Mouse (Mus musculus): ENCODE measurements around the gene Gm17402.

Gm17402 gene

DNA sequence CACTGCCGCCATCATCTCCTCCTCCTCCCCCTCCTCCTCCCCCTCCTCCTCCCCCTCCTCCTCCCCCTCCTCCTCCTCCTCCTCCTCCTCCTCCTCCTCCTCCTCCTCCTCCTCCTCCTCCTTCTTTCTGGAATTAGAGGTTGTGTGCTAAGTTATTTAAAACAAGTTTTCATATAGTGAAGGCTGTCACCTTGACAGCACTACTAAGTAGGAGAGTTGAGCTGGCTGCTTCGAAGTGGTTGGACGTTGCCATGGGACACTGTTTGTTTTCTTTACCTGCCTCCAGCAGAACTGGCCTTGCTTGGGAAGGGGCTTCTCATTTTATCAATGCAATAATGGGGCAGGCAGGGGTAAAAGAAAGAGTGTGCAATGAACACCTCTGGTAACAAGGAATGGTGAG is at the start of gene Gm17402:
Gene Gm17402, minus strand, starts transcription at position 101 of the 400 bp plus-strand sequence.
- DNase-seq: no peak

DNA sequence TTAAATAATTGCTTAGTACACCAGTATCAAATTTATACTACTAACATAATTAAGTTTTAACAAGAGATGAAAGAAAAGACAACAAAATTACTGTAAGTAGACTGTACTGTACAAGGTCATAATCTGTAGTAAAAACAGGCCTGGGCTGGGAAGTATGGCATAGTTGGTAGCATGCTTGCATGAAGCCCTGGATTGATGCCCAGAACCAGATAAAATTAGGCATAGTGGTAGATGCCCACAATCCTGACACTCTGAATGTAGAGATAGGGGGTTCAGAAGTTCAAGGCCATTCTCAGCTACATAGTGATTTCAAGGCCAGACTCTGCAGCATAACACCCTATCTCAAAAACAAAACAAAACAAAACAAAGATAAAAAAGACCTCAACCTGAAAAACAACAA is 3.3 kb upstream of the Gm17402 start:
- no peak for DNase-seq

DNA sequence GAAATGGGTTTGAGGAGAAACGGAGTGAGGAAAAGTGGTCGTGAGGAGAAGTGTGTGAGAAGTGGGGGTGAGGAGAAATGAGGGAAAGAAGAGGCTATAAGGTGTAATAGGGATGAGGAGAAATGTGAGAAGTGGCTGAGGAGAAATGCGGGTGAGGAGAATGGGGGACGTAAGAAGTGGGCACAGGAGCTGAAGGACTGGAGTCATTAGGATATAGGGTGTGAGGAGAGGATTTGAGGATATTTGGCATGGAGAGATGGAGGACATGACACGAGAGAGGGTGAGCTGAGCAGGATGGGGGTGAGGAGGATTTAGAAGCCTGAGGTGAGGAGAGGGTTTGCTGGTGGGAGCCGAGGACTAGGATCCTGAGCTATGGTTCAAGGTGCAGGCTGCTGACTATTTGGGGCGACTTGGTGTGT is 594 bp downstream of the Gm17402 start:
- DNase-seq: no peak

DNA sequence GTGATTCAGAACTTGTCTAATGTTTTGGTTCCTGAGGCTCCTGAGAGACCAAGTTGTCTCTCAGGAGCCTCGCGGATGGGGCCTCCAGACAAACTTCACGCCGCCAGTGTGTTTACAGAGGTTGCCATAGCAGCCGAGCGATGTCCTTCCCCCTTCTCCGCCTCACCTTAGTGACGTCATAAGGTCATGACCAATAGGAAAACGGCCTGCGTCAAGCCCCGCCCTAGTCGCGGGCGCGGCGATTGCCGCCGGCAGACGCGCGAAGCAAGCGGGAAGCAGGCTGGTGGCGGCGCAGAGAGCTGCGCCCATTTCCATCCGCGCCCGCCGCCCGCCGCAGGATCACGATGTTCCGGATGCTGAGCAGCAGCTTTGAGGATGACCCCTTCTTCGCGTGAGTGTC is 1.1 kb downstream of the Gm17402 start, which contains the start of gene Mlf1:
Gene Mlf1, plus strand, starts transcription at position 226 of the 400 bp plus-strand sequence.
- peak; percentile 97 for DNase-seq

DNA sequence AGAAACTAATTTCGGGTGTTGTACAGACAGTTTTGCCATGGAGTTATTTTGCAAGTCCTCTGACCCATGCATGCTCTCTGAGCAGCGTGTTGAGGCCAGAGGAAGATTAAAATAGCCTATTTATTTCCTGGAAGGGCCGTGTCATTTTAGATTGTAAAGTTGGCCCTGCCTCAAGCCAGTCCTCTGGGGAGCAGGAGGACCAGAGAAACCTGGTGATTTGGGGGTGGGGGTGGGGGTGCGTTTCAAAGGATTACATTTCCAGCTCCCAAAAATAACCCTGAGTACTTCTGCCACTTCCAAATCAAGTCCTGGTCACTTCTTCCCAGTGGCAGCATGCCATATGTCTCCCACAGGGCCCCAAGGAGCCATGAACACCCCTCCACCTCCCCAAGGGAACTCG is 2.2 kb downstream of the Gm17402 start:
- peak in 1 of 2 experiments; percentile 5 for DNase-seq

DNA sequence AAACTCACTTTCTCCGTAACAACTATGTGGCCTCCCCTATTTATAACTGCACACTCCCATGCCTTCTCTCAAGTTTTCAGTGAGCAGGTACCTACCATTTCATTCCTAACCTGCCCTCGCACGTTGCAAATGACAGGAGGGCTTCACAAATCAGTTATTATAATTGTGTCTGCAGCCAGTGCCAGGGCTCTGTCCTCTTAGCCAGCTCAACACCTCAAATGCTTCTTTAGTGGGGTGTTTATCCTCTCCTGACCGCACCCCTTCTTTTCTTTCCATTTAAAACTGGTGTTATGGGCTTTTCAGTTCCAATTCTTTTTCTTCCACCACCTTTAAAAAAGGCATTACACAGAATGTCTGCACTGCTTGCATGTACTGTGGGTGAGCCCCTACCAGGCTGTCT is 2.8 kb downstream of the Gm17402 start:
- no peak for DNase-seq

DNA sequence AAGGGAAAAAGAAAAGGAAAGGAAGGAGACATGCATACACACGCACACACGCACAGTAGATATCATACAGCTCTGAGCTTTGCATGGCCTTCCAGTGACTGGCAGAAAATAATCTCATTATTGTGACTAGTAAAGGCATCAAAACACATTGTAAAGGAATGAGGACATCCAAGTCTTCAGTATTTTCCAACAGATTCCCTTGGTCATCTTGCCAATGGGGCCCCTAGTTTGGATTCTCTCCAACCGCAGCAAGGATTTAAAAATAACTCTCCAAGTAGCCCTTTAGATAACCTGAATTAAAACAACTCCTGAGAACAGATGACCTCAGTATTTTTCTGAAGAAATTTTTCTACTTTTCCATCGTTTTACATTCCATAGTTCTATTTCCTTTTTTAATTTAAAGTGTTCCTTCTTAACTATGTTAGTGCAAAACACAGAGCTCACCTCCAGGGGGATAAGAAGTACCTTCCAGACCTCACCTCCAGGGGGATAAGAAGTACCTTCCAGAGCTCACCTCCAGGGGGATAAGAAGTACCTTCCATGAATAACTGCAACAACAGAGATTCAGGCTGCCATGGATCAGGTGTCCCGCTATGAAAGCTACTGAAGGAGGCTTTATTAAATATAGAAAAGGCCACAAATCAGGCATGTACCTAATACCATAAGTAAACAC is 5.4 kb downstream of the Gm17402 start:
- DNase-seq: no peak

DNA sequence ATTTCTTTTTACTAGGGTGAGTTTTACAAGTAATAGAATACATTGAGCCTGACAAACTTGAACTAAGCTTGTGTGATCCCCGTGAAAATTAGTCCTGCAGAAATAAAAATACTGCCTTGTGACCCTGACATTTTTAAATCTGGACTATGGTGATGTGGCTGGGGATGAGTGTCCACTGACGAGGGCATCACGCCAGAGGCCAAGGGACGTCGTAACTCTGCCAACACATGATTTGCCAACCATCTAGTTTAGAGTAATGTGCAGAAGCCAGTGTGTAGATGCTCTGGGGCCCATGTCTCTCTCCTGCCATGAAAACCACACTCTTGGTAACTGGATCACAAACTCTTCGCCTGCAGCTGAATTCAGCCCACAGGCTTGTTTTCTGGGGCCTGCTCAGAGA is 7.5 kb downstream of the Gm17402 start:
- DNase-seq: peak; percentile 14 to 15

DNA sequence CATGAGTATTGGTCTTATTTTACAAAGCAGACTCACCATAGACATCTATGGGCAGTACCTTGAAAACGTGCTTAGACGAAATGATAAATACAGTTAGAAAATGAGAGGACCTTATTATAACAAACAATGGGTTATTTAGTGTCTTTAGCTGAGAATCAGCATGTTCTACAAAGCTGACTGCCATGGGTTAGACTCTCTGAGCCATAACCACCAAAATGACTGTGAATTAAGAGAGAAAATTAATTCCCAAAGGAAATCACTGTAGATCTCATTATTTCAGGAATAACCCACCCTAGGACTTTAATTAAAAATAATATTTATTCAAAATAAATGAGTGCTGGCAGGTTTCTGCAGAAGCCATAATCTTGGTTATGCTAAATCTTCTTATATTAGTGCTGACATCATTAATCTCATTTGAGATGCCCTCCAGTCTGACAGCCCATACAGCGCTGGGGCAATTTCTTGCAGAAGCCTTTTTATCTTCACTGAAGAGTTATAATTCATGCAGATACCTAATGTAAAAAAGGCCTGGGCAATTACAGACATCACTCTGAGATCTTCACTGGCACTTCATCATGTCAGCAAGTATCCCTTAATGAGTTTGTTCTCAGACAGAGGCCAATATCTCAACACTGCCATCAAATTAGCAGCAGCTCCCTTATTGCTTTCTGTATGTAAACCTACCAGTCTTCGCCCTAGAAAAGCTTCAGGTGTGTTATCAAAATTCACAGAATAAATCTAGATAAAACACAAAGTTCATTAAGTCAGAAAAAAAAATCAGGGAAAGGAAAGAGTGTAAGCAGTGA is 8.7 kb downstream of the Gm17402 start:
- DNase-seq: no peak

DNA sequence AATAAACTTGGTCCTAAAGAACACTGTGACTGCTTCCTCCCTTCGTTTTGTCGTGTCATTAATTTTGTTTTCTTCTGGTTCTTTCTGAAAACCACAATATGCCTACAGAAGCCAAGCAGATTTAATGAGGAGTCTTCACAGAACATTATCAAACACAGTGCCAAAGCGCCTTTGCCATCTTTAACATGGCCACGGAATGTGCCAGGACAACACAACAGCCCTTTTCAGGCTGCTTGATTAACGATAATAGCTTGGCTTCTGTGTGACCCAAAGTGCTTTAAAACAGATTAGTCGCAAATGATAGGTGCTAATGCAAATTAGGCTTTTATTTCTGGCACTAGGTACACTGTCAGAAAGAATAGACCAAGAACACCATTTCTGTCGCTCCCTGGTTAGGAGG is 16.6 kb downstream of the Gm17402 start:
- no peak for DNase-seq

DNA sequence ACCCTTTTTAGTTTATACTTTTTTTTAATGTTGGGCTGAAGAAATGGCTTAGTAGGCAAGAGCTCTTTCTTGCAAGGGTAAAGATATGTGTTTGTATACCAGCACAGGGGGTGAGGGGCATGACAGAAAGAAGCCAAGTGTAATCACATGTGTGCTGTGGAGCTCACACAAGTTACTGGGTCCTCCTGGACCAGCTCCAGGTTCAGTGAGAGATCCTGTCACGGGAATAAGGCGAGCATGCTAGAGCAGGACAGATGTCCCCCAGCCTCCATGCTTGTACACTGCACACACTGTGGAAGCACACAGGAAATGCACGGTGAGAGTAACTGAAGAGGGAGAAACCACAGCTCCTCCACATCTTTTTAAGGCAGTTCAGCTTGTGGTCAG is 22.2 kb downstream of the Gm17402 start:
- DNase-seq: peak; percentile 15 to 23

DNA sequence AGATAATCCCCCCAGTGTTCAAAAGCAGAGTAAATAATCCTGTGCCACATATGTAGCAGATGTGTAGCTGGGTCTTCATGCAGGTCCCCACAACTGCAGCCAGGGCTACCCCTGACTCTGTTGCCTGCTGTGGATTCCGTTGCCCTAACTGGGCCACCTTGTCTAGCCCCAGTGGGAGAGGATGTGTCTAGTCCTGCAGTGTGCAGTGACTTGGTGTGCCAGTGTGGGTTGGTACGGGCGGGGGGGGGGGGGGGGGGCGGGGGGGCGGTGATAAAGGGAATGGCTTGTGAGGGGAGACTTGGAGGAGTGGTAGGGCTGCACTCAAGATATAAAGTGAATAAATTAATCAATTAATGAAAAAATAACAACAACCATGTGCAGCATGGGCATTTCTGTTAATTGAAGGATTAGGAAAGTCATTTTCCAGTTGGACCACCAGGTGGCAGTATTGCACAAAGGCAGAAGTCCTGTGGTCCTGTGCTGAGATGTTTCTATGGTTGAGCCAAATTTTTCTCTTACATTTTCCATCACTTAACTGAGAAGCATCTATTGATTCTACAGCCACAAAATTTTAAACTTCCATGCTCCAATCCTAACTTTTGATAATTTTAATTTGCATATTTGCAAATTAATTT is 22.7 kb downstream of the Gm17402 start:
- peak; percentile 74 to 79 for DNase-seq

DNA sequence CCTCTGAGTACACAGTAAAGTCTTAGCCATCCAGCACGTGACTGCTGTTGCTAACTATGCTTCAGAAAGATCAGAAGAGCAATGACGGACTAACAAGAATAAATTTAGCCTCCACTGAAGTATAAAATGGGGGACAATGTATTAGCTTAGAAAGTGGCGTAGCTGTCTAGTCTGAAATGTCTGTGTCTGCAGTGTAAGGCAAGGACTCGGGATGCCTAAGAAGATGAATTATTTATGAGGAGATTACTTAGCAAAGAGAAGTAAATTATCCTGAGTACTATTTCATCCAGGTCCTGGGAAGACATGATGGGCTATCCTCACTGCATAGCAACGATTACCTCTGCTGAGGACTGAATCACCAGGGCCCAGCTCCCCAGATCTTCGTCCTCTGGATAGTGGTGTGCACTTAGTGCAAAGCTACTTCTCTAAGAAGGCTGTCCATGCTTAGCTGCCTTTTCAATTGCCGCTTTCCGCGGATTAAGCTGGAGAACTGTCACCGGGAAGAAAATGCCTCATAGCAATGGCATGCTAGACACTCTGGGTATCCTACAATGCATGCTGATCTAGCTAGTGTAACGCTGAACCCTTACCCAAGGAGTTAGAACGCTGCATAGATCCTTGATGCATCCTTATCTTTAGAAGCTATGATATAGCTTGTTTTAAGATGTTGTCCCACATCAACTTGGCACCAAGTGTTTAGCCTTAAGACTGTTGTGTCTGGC is 23.4 kb downstream of the Gm17402 start:
- no peak for DNase-seq

DNA sequence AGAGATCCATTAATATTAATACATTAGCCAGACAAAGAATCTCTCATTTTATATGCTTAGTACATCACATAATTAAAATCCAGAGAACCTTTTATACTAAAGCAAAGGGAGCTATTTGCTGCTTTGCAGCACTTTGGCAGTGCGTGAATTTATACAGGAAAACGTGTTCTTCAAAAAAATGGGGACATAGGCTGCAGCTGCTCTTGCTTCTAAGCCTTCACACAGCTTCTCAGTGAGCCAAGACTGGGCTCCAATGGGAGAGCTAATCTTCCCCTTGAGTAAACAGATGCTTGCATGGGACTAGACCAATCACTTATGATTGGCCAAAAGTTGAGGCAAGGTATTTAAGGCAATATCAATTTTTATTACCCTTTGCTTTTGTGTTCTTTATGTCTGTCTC is 28.3 kb downstream of the Gm17402 start:
- DNase-seq: no peak

DNA sequence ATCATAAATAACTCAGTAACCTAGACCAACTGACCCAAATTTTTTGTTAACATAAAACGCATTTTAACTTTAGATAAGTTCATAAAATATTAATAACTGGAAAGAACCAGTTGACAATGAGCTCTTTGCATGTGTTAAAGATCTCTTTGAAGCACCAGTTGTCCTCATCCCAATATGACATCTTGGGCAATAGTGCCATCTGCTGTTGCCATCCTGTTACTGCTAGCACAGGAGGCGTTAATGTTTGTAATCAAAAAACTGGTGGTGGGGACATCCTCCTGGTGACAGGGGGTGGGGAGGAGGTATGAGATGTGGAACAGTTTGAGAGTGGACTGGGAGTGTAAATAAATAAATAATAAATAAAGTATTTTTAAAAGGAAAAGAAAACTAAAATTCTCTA is 30.4 kb downstream of the Gm17402 start:
- DNase-seq: peak; percentile 78 to 83

DNA sequence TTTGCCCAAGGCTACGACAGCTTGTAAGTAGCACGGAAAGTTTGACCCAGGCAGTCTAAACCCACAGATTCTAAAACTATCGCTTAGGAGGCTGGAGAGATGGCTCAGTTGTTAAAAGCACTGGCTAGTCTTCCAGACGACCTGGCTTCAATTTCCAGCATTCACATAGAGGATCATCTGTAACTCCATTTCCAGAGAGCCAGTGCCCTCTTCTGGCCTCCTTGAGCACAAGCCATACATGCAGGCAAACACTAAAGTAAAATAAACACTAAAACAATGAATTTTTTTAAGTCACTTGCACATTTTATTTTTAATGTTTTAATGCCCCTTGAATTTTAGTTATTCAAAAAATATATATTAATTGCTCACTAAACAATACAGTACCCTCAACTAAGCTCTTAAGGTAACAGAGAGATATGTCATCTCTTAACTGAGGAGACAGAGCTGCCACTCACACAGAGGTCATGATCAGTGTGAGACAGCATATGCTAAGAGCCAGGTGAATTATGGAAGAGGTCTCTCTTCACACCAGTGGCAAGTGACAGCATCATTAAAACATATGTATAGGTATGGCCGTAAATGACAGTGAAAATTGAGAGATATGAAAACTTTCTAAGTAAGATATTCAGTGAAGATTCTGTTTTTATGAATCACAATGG is 31.8 kb downstream of the Gm17402 start:
- peak; percentile 33 to 34 for DNase-seq

DNA sequence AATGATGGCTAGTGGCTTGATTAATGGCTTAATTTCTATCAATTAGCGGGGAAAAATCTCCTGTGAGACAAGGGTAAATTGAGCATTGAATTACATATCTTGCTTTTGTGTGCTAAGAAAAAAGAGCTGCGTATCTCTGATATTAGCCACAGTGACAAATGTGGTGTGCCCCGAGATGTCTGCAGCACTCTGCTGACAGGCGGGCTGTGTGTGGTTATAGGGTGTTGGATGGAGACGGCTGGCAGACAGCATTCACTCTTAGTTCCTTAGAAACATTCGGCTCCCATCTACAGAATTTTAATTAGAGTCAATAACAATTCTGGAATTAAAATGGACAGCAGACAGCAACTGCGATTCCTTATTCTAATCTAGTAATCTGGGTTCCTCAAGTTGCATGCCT is 34.0 kb downstream of the Gm17402 start:
- DNase-seq: no peak

DNA sequence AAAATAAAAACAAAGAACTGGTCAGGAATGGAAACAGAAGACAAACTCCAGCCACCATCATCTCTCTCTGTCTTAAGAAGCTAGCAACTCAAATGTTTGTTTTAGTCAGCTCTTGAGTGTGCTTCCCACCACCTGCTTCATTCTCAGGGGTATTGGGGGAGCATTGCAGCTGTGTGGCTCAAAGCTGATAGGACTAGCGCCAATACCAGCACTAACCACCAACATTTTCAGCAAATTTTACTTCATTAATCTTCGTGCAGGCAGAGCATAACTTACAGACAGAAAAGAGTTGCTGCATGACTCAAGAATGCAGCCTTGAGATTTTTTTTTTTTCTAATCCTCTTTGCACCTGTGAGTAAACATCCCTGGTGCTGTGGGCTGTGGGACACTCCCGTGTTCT is 35.4 kb downstream of the Gm17402 start:
- no peak for DNase-seq

DNA sequence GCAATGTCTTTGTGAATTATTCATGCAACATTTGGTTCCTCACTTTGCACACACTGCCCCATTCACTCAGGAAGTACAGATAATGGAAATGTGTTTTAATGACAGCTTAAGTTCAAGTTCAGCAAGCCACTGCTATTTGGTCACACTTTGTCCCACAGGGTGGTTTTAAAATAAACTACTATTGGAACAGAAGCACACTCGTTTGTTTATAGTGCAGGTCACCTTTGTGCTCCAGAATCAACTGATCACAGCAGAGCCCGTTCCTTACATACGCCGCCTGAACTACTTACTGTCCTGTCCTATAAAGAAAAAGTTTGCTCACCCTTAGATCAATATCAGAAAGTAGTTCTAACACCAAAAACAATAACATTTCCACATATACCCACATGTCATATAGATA is 52.5 kb downstream of the Gm17402 start:
- no peak for DNase-seq

Measured in cerebellum, postnatal 10 days (tissue).